Mouse (Mus musculus) B cell, adult 2 months (primary cell): Measurements from ENCODE around the gene Rasa4.
"Not testable (repeated sequence)": the region's sequence is repeated elsewhere in the genome, so short reads cannot be mapped to it uniquely, and the experiment has no call there.

Experiments
- DNase-seq, 2 experiments: peaks; one replicate each; pipeline ENCODE4 v3.0.0; 2022

Rasa4 gene

GRCm38 (mm10) chr5:136083669-136084107 lies at the start of gene Rasa4:
Rasa4 (plus strand) TSS chr5:136083916.
- peak; percentile 92 to 94 for DNase-seq

DNA sequence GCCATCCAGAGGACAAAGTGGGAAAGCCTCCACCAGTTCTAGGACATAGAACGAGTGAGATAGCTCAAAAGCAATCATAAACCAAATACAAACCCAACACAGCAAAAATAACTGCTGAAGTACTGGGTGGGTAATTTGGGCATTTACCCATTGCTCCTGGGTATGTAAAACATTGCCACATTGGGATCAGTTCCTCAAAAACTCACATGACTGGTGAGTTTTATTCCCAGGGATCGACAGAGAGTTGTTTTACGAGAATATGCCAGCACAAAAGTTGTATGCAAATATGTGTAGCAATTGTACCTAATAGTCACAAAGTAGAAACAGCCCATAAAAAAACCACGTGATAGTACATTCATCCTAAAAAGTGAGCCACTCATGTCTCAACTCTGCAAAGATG lies 48.8 kb upstream of the Rasa4 start:
- DNase-seq, result no peak

DNA sequence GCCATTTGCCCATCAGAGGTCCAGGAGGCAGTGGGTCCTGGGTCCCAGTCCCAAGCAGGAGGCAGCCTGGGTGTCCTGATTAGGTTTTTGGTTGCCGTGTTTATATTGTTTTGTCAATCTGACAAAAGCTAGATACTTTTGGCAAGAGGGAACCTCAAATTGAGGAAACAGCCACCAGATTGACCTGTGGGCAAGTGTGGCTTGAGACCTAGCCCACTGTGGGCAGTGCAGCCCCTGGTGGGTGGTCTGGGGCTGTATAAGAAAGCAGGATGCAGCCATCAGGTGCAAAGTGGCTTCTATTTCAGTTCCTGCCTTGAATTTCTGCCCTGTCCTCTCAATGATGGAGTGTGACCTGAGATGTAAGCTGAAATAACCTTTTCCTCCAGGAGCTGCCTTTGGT lies 48.4 kb upstream of the Rasa4 start:
- DNase-seq, result no peak

DNA sequence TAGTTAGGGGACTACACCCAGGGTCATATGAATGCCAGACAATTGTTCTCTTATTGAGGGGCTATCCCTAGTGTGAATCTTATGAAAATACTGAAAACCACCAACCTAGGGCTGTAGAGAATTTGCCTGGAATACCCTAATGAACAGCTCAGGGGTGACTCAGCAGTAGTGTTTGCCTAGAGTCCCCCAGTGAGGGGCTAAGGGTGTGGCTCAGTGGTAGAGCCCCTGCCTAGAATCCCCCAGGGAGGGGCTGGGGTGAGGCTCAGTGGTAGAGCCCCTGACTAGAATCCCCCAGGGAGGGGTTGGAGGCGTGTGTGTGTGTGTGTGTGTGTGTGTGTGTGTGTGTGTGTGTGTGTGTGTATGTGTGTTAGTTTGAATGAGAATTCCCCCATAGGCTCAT lies 47.0 kb upstream of the Rasa4 start:
- no peak for DNase-seq

- DNase-seq, result no peak
These were observed 45.2 kb upstream of the Rasa4 start, which contains the start of gene Upk3b for GRCm38 (mm10) chr5:136038258-136039214. Upk3b (plus strand) TSS chr5:136038496.

DNA sequence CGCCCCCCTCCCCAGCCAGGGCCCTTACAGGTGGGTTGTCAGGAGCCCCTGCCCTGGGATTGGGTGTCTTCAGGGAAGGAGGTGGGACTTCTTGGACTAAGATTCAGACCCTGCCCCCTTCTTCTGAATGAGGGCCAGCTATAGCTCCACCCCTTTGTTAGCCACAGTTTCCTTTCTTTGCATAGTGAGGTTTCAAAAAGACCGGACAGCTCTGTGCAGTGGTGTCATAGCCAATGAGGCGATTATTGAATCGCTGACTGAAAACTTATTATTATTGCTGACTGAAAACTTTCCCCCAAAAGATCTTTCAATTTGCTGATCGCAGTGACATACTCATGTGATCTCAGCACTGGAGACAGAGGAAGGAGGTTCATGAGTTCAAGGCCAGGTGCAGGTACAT lies 43.5 kb upstream of the Rasa4 start:
- DNase-seq, result peak; percentile 15 to 20

DNA sequence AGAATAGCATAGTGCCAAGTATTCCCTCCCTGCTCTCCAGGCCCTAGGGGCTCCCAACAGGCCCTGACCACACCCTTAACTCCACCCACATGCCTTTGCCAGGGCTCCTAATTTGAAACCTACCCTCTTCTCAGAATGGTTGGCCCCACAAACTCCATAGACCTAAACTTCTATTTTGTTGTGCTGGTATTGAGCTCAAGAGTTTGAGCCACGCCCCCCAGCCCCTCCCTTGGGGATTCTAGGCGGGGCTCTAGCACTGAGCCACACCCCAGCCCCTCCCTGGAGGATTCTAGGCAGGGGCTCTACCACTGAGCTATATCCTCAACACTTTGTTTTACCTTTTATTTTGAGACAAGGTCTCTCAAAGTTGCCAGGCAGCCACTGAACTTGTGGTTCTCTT lies 42.5 kb upstream of the Rasa4 start:
- peak; percentile 28 to 45 for DNase-seq

- no peak for DNase-seq
These were observed 42.0 kb upstream of the Rasa4 start for GRCm38 (mm10) chr5:136041666-136042065.

DNA sequence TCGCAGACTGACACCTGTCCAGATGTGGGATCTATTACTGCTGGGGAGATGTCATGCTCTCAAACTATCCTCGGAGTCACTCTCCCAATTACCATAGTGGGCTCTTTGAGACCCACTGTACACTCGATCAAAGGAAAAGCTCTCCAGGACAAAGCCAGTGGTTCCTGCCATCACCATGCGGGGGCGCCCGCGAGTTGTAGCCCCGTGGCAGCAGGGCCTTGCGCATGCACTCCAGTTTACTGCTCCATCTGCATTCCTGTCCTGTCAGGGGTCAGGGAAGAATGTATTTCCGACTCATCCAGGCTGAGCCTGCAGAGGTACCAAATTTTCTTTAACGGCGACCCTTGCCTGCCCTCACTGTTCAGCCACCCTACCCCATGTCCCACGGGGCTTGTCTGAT lies 38.9 kb upstream of the Rasa4 start:
- DNase-seq, result peak; percentile 53 to 56

DNA sequence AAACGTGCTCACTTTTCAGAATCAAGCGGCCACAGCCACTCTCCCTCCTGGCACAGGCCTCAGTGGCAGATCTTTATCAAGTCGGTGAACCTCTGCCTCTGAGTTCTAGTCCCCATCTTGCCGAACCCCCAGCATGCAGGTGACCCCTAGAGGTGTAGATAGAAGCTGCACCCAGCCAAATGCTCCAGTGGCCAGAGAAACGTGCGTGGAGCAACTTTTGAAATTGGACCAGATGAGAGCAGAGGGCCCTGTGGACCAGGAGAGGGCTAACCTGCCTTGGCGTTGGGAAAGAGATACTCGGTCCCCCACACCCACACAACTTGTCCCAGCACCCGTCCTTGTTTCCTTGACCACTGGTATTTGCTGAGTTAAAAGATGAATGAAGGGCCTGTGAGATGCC lies 38.3 kb upstream of the Rasa4 start:
- peak; percentile 26 to 31 for DNase-seq

DNA sequence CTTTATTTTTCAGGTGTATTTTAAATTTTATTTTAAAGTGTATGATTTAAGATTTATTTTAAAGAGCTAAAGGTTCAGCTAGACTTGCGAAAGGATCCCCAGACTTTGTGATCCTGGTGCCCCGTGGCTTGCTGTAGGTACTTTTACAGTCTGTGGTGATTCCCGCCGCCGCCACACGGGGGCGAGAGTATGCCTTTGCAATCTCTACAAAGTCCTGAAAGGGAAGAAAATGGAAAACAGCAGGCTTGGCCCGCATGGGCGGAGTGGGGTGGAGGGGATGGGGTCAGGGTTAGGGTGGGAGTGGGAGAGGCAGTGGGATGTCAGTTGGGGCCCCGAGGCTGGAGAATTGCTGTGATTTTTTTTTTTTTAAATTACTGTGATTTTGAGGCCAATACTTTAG lies 37.7 kb upstream of the Rasa4 start:
- DNase-seq, result peak; percentile 90 to 92

DNA sequence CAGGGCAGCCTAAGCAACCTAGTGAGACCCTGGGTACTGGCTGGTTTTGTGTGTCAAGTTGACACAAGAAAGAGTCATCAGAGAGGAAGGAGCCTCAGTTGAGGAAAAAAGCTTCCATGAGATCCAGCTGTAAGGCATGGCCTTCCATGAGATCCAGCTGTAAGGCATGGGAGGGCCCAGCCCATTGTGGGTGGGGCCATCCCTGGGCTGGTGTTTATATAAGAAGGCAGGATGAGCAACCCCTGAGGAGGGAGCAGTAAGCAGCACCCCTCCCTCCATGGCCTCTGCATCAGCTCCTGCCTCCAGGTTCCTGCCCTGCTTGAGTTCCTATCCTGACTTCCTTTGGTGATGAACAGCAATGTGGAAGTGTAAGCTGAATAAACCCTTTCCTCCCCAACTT lies 35.2 kb upstream of the Rasa4 start:
- DNase-seq, result not testable (repeated sequence)

DNA sequence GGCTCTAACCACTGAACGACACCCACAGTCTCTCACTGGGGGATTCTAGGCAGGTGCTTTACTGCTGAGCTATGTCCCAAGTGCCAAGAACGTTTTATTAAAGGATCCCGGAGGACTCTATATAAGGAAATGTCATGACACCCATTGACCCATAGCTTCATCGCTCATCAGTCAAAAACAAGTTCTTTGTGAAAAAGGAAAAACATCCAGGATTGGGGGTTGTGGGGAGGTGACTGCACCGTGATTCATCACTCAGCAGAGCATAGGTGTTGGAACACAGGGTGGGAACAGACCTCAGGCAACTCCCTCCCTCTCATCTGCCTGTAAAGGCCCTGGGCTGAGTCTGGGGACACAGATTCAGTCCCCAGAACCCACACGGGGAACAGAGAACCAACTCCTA lies 33.8 kb upstream of the Rasa4 start:
- no peak for DNase-seq

DNA sequence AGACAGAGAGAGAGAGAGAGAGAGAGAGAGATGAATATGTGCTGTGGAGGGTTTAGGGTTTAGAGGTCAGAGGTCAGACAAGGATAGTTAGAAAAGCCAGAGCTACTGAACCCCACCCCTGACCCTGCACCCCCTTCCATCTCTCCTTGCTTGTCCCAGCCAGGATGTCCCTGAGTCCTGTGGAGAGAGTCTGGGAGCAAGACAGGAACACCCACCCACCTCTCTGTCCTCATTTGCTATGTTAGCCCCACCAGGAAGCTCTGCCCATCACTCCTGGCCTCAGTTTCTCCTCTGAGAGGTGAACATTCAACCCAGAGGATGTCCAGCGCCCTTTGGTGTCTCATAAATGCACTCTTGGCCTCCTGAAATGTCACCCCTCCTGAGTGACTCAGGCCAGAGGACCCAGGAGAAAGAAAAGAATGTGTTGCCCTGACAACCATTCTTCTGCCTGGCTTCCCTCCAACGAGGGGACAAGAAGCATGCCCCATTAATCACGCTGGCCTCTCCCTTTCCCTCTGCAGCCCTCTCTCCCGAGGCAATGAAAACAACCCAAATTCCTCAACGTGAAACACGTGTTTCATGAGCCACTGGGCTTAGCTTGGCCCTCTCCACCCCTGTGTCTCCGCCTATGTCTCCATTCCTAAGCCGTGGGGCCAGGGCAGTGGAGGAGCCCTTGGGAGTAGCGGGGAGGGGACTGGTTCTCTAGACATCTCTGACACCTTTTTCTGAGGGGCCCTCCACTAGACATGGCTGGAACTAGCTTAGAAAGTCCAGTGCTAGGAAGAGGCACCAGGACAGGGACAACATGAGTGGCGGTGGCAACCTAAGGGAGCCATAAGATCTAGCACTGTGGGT lies 32.3 kb upstream of the Rasa4 start:
- no peak for DNase-seq

GRCm38 (mm10) chr5:136052861-136053655 lies 30.7 kb upstream of the Rasa4 start:
- no peak for DNase-seq

DNA sequence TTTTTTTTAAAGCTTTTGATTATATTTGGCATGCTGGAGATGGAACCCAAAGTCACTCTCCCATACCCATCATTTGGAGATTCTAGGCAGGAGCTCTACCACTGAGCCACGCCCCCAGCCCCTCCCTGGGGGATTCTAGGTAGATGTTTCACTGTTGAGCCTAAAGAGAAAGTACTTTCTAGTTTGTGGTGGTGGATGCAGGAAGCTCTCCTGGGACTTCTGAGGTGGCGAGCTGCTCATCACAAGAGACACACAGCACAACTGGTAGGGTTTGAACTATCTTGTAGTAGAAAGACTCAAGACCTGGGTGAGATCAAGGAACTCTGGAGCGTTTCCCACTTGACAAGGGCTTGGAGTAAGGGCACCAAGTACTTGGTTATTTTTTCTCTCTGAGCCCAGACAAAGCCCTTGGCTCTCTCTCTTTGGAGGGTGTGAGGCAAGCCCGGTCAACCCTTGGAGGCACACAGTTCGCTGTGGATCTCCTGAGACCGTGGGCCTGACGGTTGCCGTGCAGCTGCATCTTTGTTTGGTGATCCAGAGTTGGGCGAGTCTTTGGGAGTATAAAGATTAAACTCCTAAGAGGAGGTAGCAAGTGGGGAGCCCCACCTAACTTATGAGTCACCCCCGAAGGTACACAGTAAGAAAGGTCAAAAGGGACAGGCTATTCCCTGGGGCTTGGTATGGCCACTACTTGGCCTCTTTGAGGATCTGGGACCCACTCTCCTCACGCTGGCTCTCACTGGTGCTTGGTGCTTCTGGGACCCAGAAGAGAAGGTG lies 29.2 kb upstream of the Rasa4 start, which contains the start of gene Upk3bl:
TSS of gene Upk3bl (plus strand) at position 192 of the 777 bp plus-strand sequence.
- DNase-seq, result peak; percentile 36 to 48

- DNase-seq, result no peak
These were observed 27.7 kb upstream of the Rasa4 start for GRCm38 (mm10) chr5:136056062-136056461.

GRCm38 (mm10) chr5:136057085-136057484 lies 26.6 kb upstream of the Rasa4 start:
- DNase-seq, result no peak

DNA sequence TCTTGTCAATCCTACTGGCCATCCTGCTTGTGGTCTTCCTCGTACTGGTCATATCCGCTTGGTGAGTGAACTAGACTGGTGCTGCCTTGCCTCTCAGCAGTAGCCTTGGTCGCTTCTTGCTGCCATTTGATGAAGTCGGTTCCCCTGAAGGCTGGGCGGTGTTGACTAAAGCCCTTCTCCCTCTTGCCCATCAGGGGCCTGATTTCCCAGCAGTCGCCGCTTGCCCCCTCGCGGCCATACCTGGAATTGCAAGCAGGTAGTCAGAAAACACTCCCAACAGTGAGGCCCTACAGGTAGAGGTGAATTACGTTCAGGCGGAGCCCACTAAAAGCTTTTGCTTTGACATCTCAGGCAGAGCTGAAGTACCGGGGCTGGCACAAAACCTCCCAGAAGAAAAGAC lies 22.1 kb upstream of the Rasa4 start:
- peak; percentile 86 to 89 for DNase-seq

GRCm38 (mm10) chr5:136063920-136064319 lies 19.8 kb upstream of the Rasa4 start:
- DNase-seq, result no peak

- not testable (repeated sequence) for DNase-seq
These were observed 17.1 kb upstream of the Rasa4 start for GRCm38 (mm10) chr5:136066404-136067148.
